Mouse (Mus musculus) inflammation-experienced regulatory T-cells, adult 6 months (primary cell): ENCODE results near the gene Olfr1368. TPM values are rescaled to one million over a fixed set of nuclear protein-coding genes. Genes with fewer than 3 reads are reported as not detected.
"Not testable (repeated sequence)": the region's sequence is repeated elsewhere in the genome, so short reads cannot be mapped to it uniquely, and the experiment has no call there.

Experiments
- ATAC-seq: one replicate; pipeline ENCODE4 v1.8.0; 2017
- polyA plus RNA-seq, 3 experiments: library from polyadenylated mRNA; unstranded; fragments of 100-300 nt; shearing (Covaris generic); gene quantifications; one replicate each; pipeline ENCODE4 v1.2.1; 2017

Olfr1368 gene
- polyA plus RNA-seq, 3 experiments from 2014 or later, result not detected

DNA sequence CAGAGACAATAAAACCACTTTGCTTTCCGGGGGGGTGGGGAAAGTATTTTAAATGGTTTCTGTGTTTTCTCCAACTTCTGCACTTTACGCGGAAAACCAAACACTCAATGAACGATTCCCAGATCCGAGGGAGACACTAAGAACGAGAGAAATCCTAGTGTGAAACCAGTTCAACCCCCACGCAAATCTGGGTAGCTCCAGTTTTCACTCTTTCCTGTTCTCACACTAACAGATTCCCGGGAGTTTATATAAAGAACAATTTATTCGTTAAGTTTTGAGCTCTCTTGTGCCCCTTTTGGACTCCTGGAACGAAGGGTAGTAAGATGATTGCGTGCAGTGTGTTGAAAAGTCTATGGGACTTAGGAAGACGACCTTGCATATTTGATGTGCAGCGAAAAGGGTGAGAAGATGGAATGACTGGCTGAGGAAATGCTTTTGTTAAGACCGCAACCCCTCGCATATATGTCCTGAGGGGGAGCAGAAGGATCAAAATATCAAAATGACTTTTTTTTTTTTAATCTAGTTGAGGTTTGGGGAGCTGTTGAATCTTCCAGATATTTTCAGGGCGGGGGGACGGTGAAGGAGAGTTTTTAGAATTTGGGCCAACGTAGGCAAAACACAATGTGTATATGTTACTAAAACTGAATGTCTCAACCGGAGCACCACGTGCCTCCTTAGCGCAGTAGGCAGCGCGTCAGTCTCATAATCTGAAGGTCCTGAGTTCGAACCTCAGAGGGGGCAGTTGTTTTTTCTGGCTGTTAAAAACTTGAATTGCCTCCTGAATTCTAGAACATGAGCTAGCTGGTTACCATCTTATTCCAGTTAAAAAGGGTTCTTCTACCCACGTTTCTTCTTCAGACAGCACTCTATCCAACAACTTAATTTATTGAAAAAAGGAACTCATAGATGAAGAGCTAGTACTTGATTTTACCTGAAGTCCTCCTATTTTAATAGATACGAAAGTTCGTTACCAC, 21.6 kb upstream of the Olfr1368 start:
- peak; percentile 42 for ATAC-seq

DNA sequence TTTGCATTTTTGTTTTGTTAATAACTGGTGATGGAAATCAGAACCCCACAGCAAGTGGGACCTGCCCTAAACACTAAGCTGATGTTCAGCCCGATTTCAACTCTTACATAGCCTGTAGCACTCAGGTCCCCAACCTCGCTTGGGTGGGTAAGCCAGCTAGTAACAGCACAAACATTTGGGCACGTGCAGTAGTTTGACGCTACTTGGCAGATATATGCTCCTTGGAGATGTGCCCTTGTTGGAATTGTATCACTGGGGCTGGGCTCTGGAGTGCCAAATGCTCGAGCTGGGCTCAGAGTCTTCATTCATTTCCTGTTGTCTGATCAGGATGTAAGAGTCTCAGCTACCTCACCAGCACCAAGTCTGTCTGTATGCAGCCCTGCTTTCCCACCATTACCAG, 16.9 kb upstream of the Olfr1368 start:
- ATAC-seq, result no peak

DNA sequence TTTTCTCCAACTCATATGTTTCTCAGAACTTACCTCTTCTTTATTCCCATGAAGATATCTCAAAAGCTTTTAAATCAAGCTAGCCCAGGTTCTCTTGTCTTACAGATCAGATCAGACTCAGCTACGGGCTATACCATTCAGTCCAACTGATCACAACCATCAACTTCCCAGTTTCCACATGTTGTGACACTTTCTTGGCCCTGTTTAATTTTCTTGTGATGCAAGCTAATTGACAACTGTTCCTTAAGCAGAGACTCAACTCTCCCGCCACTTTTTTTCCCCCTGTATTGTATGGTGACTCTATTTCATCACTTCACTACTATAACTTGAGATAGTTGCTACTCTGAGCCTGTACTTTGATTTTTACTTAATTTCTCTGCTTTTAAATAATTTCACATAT, 15.9 kb upstream of the Olfr1368 start:
- no peak for ATAC-seq

- peak; percentile 70 for ATAC-seq
These were observed 15.3 kb upstream of the Olfr1368 start for GRCm38 (mm10) chr13:21160657-21161590.

GRCm38 (mm10) chr13:21160041-21160511, 14.4 kb upstream of the Olfr1368 start:
- ATAC-seq, result no peak

DNA sequence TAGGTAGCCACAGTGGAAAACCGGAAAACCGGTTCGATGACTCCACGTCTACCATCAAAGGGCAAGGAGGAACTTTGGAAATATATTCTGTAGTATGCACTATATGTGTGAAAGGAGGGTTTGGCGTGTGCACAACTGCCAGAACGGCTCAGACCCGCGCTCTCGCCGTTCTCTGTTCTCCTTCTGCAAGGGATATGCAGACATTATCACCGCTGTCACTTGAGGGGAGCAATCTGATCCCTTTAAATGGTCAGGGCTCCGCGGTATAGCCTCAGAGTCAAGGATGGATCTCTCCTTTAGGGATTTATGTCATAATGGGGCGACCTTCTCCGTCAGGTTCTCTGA, 13.8 kb upstream of the Olfr1368 start:
- no peak for ATAC-seq

DNA sequence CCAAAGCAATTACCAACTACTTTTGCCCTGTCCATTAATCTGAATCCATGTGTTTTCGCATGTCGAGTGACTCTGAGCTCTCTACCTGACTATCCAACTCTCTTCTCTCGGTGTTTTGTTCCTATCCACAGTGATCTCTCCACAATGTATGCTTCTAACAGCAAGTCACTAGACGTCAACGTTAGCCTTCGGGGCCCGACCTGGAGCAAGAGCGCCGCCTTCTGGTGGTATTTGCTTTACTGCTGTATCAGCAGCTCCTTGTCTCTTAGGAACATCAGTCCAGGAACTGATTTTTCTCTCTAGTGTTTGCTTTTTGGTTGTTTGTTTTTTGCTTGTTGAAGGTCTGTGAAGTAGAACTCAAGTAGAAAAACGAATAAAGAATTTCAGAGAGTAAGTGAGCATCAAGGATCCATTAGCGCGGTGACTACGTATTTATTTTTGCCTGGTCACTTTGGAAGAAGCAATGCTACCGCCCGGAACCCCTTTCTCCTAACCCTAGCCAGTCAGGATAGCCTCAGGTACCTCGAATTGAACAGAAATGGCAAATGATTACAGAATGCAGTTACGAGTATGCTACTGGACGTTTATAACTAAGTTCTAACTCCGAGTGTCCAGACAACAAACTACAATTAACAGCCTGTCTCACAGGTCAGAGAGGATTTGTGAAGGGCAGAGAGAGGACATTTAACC, 13.3 kb upstream of the Olfr1368 start:
- ATAC-seq, result peak; percentile 60

GRCm38 (mm10) chr13:21158071-21158470, 12.4 kb upstream of the Olfr1368 start:
- no peak for ATAC-seq

DNA sequence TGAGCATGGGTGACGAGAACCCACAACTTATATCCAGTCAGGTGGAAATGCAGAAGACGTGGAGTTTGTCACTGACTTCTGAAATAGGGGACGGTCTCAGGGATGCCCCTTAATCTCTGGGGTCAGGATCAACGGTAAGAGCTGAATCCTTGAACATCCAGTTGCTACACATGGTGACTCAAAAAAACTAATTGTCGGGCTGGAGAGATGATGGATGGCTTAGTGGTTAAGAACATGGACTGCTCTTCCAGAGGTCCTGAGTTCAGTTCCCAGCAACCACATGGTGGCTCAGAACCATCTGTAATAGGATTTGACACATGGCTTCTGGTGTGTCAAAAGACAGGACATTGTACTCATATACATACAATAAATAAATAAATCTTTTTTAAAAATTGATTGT, 10.2 kb upstream of the Olfr1368 start:
- ATAC-seq, result no peak

GRCm38 (mm10) chr13:21142421-21142820, 3.2 kb downstream of the Olfr1368 start:
- no peak for ATAC-seq

DNA sequence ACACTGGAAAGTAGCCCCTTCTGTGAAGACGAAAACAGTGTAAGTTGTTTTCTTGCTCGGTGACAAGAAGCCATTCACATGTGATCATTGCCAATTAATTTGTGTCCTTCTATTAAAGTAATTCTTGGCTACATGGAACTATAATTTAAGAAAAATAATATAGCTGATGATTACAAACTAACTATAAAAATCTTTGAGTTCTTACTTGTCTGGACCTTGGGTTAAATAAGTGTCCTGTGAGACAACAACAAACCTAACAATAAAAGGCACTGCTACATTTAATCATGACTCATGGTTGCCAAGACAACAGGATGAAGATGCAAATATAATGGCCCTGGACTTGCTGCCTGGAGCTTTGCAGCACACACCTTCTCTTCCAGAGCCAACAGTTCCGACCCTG, 16.3 kb downstream of the Olfr1368 start, which contains the start of gene Olfr263:
Gene Olfr263, plus strand, starts transcription at position 301 of the 400 bp plus-strand sequence.
- not testable (repeated sequence) for ATAC-seq

- ATAC-seq, result no peak
These were observed 31.5 kb downstream of the Olfr1368 start for GRCm38 (mm10) chr13:21114121-21114520.

- not testable (repeated sequence) for ATAC-seq
These were observed 34.5 kb downstream of the Olfr1368 start, which contains the start of gene Olfr1369-ps1 for GRCm38 (mm10) chr13:21111183-21111582. Gene Olfr1369-ps1 (plus strand): TSS chr13:21111483.

DNA sequence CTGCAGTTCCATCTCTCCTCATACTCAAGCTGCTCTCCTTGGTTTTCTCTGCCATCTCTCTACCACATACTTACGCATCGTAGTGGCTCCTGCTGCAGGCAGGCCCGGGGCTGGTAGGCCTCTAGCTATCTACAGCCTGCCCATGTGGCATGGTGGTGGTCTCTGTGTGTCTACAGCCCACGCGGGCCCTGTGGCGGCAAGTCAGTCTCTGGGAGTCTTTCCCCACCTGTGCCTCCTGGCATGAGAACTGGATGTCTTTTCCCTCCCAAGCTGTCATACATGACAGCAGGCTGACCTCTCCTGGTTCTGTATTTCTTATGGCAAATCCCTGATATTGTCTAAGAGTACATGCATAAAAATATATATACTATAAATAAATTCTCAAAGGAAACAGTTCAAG, 35.2 kb downstream of the Olfr1368 start:
- no peak for ATAC-seq

GRCm38 (mm10) chr13:21109759-21110158, 35.9 kb downstream of the Olfr1368 start:
- ATAC-seq, result no peak

Other genes with a start within 250 kb of the Olfr1368 start
- under 1 TPM in 1 of 3 experiments, not detected in 2; 0.26 TPM for gene Olfr1370, start 70.9 kb downstream of the Olfr1368 start, polyA plus RNA-seq
- under 1 TPM in 2 of 3 experiments, not detected in 1; 0.13 to 0.27 TPM for gene Olfr1369-ps1, start 34.4 kb downstream of the Olfr1368 start, polyA plus RNA-seq
- gene Olfr263, start 16.2 kb downstream of the Olfr1368 start, polyA plus RNA-seq, result not detected
- 10 to 100 TPM; 16.0 to 17.3 (median 16.3) TPM for gene Trim27, start 33.6 kb upstream of the Olfr1368 start, polyA plus RNA-seq
- not detected for gene Gpx5, start 146.9 kb upstream of the Olfr1368 start, polyA plus RNA-seq
- not detected for gene Gpx6, start 166.3 kb upstream of the Olfr1368 start, polyA plus RNA-seq
- not detected for gene Olfr1367, start 201.0 kb upstream of the Olfr1368 start, polyA plus RNA-seq
- 1 to 10 TPM; 3.9 to 9.2 (median 8.1) TPM for gene Zscan12, start 217.0 kb upstream of the Olfr1368 start, polyA plus RNA-seq